Mouse (Mus musculus) bone marrow macrophage, adult 2 months (primary cell): Measurements from ENCODE around the gene Met.

ENCODE experiments used
- CTCF ChIP-seq: IDR thresholded peaks from 2 replicates; pipeline ENCODE4 v1.5.1; 2012; ENCODE audit warnings: low read depth, mild to moderate bottlenecking, low read length, moderate library complexity
- POLR2A ChIP-seq: IDR thresholded peaks from 2 replicates; pipeline ENCODE4 v1.6.1; 2012; ENCODE audit warnings: mild to moderate bottlenecking, low read depth, low read length, borderline replicate concordance

GRCm38 (mm10) chr6:17599373-17599772 is 135.8 kb downstream of the Met start:
- TF ChIP-seq CTCF (no peak), POLR2A (no peak)
